Mouse (Mus musculus): ENCODE data around the gene Nol7.

DNA sequence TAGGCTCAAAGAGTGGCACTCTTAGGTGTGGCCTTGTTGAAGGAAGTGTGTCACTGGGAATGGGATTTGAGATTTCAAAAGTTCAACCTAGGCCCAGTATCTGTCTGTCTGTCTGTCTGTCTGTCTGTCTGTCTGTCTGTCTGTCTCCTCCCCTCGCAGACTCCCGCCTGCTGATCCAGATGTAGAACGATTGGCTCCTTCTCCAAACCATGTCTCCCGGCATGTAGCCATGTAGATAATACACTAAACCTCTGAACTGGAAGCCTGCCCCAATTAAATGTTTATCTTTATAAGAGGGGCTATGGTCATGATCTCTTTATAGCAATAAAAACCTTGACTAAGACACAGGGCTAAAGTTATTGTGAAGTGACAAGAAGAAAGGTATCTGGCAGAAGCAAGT, 47.6 kb downstream of the Nol7 start:
- TF ChIP-seq POLR2A (IDR thresholded peaks at IDR 0.05; ENCODE audit: low read depth, low read length): no peak
- no peak for TF ChIP-seq CTCF (IDR thresholded peaks at IDR 0.05; ENCODE audit: borderline replicate concordance, insufficient read depth, low read length)
